Mouse (Mus musculus): ENCODE results near the gene Bpifb4. TPM values are rescaled to one million over a fixed set of nuclear protein-coding genes. Genes with fewer than 3 reads are reported as not detected.
A peak's percentile ranks its signal among the peaks of the same experiment; 100 is the strongest.

Bpifb4 gene
- polyA plus RNA-seq, 1 experiment, result not detected

GRCm38 (mm10) chr2:153917930-153918329, 20.1 kb upstream of the Bpifb4 start, which contains the start of gene Bpifb3:
Gene Bpifb3, plus strand, starts transcription at chr2:153918230.
- Histone ChIP-seq H3K9ac (ENCODE audit: low read depth, poor library complexity, severe bottlenecking) (no peak within 1 kb of the TSS), H3K4me3 (ENCODE audit: low read depth, low read length) (no peak within 1 kb of the TSS), H3K27ac (ENCODE audit: insufficient read depth, low read length) (no peak within 1 kb of the TSS), H3K27me3 (ENCODE audit: control insufficient read depth, insufficient read depth, low read length, poor library complexity, severe bottlenecking) (no peaks in the 10 kb centered on the region), H3K9me3 (replicated peaks; ENCODE audit: control insufficient read depth, insufficient read depth, low read length, poor library complexity, severe bottlenecking) (no peaks in the 10 kb centered on the region), H3K36me3 (ENCODE audit: control insufficient read depth, insufficient read depth, low read length, poor library complexity, severe bottlenecking) (no peaks in the 10 kb centered on the region), H3K4me1 (ENCODE audit: control insufficient read depth, insufficient read depth, low read length) (no peaks in the 10 kb centered on the region)
- TF ChIP-seq CTCF (IDR thresholded peaks at IDR 0.05; ENCODE audit: low read depth, low read length), result no peak
- no peak for TF ChIP-seq POLR2A (IDR thresholded peaks at IDR 0.05; ENCODE audit: insufficient read depth, low read length)
- no peak for TF ChIP-seq EP300 (IDR thresholded peaks at IDR 0.05; ENCODE audit: insufficient read depth, low read depth, low read length)

- no peak overlapping the region for H3K9ac ChIP-seq (ENCODE audit: low read depth, poor library complexity, severe bottlenecking)
- no peaks in the 10 kb centered on the region for H3K4me1 ChIP-seq (ENCODE audit: control insufficient read depth, insufficient read depth, low read length)
- TF ChIP-seq EP300 (IDR thresholded peaks at IDR 0.05; ENCODE audit: insufficient read depth, low read depth, low read length) (no peak), POLR2A (IDR thresholded peaks at IDR 0.05; ENCODE audit: insufficient read depth, low read length) (no peak)
- no peaks in the 10 kb centered on the region for H3K27me3 ChIP-seq (ENCODE audit: control insufficient read depth, insufficient read depth, low read length, poor library complexity, severe bottlenecking)
- no peaks in the 10 kb centered on the region for H3K9me3 ChIP-seq (replicated peaks; ENCODE audit: control insufficient read depth, insufficient read depth, low read length, poor library complexity, severe bottlenecking)
- no peaks in the 10 kb centered on the region for H3K36me3 ChIP-seq (ENCODE audit: control insufficient read depth, insufficient read depth, low read length, poor library complexity, severe bottlenecking)
- H3K4me3 ChIP-seq (ENCODE audit: low read depth, low read length), result no peak overlapping the region
- H3K27ac ChIP-seq (ENCODE audit: insufficient read depth, low read length), result no peak overlapping the region
These were observed 16.8 kb upstream of the Bpifb4 start for GRCm38 (mm10) chr2:153921246-153921645.

- TF ChIP-seq POLR2A (IDR thresholded peaks at IDR 0.05; ENCODE audit: insufficient read depth, low read length) (no peak), CTCF (IDR thresholded peaks at IDR 0.05; ENCODE audit: low read depth, low read length) (peak; percentile 96)
- Histone ChIP-seq H3K27me3 (ENCODE audit: control insufficient read depth, insufficient read depth, low read length, poor library complexity, severe bottlenecking) (no peaks in the 10 kb centered on the region), H3K27ac (ENCODE audit: insufficient read depth, low read length) (no peak overlapping the region), H3K4me3 (ENCODE audit: low read depth, low read length) (no peak overlapping the region), H3K4me1 (ENCODE audit: control insufficient read depth, insufficient read depth, low read length) (no peaks in the 10 kb centered on the region), H3K9ac (ENCODE audit: low read depth, poor library complexity, severe bottlenecking) (no peak overlapping the region), H3K36me3 (ENCODE audit: control insufficient read depth, insufficient read depth, low read length, poor library complexity, severe bottlenecking) (no peaks in the 10 kb centered on the region), H3K9me3 (replicated peaks; ENCODE audit: control insufficient read depth, insufficient read depth, low read length, poor library complexity, severe bottlenecking) (no peaks in the 10 kb centered on the region)
These were observed 8.1 kb upstream of the Bpifb4 start for GRCm38 (mm10) chr2:153929871-153930413.

GRCm38 (mm10) chr2:153931125-153931524, 6.9 kb upstream of the Bpifb4 start:
- no peak for TF ChIP-seq CTCF (IDR thresholded peaks at IDR 0.05; ENCODE audit: low read depth, low read length)
- TF ChIP-seq EP300 (IDR thresholded peaks at IDR 0.05; ENCODE audit: insufficient read depth, low read depth, low read length), result no peak
- TF ChIP-seq POLR2A (IDR thresholded peaks at IDR 0.05; ENCODE audit: insufficient read depth, low read length), result no peak
- no peak overlapping the region for H3K27ac ChIP-seq (ENCODE audit: insufficient read depth, low read length)
- H3K36me3 ChIP-seq (ENCODE audit: control insufficient read depth, insufficient read depth, low read length, poor library complexity, severe bottlenecking), result no peaks in the 10 kb centered on the region
- H3K27me3 ChIP-seq (ENCODE audit: control insufficient read depth, insufficient read depth, low read length, poor library complexity, severe bottlenecking), result no peaks in the 10 kb centered on the region
- no peak overlapping the region for H3K9ac ChIP-seq (ENCODE audit: low read depth, poor library complexity, severe bottlenecking)
- no peaks in the 10 kb centered on the region for H3K9me3 ChIP-seq (replicated peaks; ENCODE audit: control insufficient read depth, insufficient read depth, low read length, poor library complexity, severe bottlenecking)
- H3K4me3 ChIP-seq (ENCODE audit: low read depth, low read length), result no peak overlapping the region
- no peaks in the 10 kb centered on the region for H3K4me1 ChIP-seq (ENCODE audit: control insufficient read depth, insufficient read depth, low read length)

- Histone ChIP-seq H3K9me3 (replicated peaks; ENCODE audit: control insufficient read depth, insufficient read depth, low read length, poor library complexity, severe bottlenecking) (no peaks in the 10 kb centered on the region), H3K36me3 (ENCODE audit: control insufficient read depth, insufficient read depth, low read length, poor library complexity, severe bottlenecking) (no peaks in the 10 kb centered on the region), H3K4me3 (ENCODE audit: low read depth, low read length) (no peak overlapping the region), H3K9ac (ENCODE audit: low read depth, poor library complexity, severe bottlenecking) (no peak overlapping the region), H3K4me1 (ENCODE audit: control insufficient read depth, insufficient read depth, low read length) (no peaks in the 10 kb centered on the region), H3K27me3 (ENCODE audit: control insufficient read depth, insufficient read depth, low read length, poor library complexity, severe bottlenecking) (no peaks in the 10 kb centered on the region), H3K27ac (ENCODE audit: insufficient read depth, low read length) (no peak overlapping the region)
- no peak for TF ChIP-seq CTCF (IDR thresholded peaks at IDR 0.05; ENCODE audit: low read depth, low read length)
- TF ChIP-seq EP300 (IDR thresholded peaks at IDR 0.05; ENCODE audit: insufficient read depth, low read depth, low read length), result no peak
- no peak for TF ChIP-seq POLR2A (IDR thresholded peaks at IDR 0.05; ENCODE audit: insufficient read depth, low read length)
These were observed 4.7 kb upstream of the Bpifb4 start for GRCm38 (mm10) chr2:153933311-153933710.

GRCm38 (mm10) chr2:153935348-153935747, 2.7 kb upstream of the Bpifb4 start:
- no peak overlapping the region for H3K4me3 ChIP-seq (ENCODE audit: low read depth, low read length)
- no peaks in the 10 kb centered on the region for H3K27me3 ChIP-seq (ENCODE audit: control insufficient read depth, insufficient read depth, low read length, poor library complexity, severe bottlenecking)
- H3K9ac ChIP-seq (ENCODE audit: low read depth, poor library complexity, severe bottlenecking), result no peak overlapping the region

More at GRCm38 (mm10) chr2:153935348-153935747, 2.7 kb upstream of the Bpifb4 start:
- TF ChIP-seq POLR2A (IDR thresholded peaks at IDR 0.05; ENCODE audit: insufficient read depth, low read length), result no peak
- peak; percentile 21 for TF ChIP-seq CTCF (IDR thresholded peaks at IDR 0.05; ENCODE audit: low read depth, low read length)
- no peak overlapping the region for H3K27ac ChIP-seq (ENCODE audit: insufficient read depth, low read length)
- H3K4me1 ChIP-seq (ENCODE audit: control insufficient read depth, insufficient read depth, low read length), result no peaks in the 10 kb centered on the region
- H3K36me3 ChIP-seq (ENCODE audit: control insufficient read depth, insufficient read depth, low read length, poor library complexity, severe bottlenecking), result no peaks in the 10 kb centered on the region
- no peaks in the 10 kb centered on the region for H3K9me3 ChIP-seq (replicated peaks; ENCODE audit: control insufficient read depth, insufficient read depth, low read length, poor library complexity, severe bottlenecking)
